Comparison of ENCODE assay signal across 20 mouse cellular contexts in genomic region chr10:93575960-93576359, GRCm38 (mm10). TPM values are rescaled to one million over a fixed set of nuclear protein-coding genes. Genes with fewer than 3 reads are reported as not detected.
"Had no signal": no experiment of that assay in that cellular context is flagged by ENCODE, and none has a peak within 500 bp of the region (broad histone marks: within the 10 kb centered on the region; RNA-seq: fewer than 3 reads in every experiment).

No protein-coding gene starts in this region.

- H3K4me1 ChIP-seq: liver, embryonic 13.5 days; liver, embryonic 15.5 days; lung, embryonic 15.5 days; midbrain, embryonic 13.5 days; midbrain, embryonic 15.5 days; neural tube, embryonic 13.5 days; neural tube, embryonic 15.5 days had no signal

- H3K9ac ChIP-seq: liver, embryonic 13.5 days; liver, embryonic 15.5 days; liver, postnatal 0 days; lung, embryonic 15.5 days; midbrain, embryonic 13.5 days; midbrain, embryonic 15.5 days; neural tube, embryonic 13.5 days; neural tube, embryonic 15.5 days had no signal

- H3K36me3 ChIP-seq: liver, embryonic 15.5 days; lung, embryonic 15.5 days; midbrain, embryonic 15.5 days had no signal

- H3K27me3 ChIP-seq: liver, embryonic 13.5 days; liver, embryonic 15.5 days; lung, embryonic 15.5 days; midbrain, embryonic 13.5 days; midbrain, embryonic 15.5 days; neural tube, embryonic 13.5 days; neural tube, embryonic 15.5 days had no signal

- H3K4me2 ChIP-seq: liver, embryonic 13.5 days; liver, embryonic 15.5 days; lung, embryonic 15.5 days; midbrain, embryonic 11.5 days; midbrain, embryonic 13.5 days; midbrain, embryonic 15.5 days; neural tube, embryonic 13.5 days; neural tube, embryonic 15.5 days had no signal

- H3K4me3 ChIP-seq: liver, embryonic 13.5 days; liver, embryonic 15.5 days; lung, embryonic 15.5 days; midbrain, embryonic 13.5 days; midbrain, embryonic 15.5 days; myocyte; neural tube, embryonic 13.5 days; neural tube, embryonic 15.5 days had no signal

- H3K27ac ChIP-seq: liver, embryonic 13.5 days; liver, embryonic 15.5 days; lung, embryonic 15.5 days; midbrain, embryonic 13.5 days; midbrain, embryonic 15.5 days; neural tube, embryonic 13.5 days; neural tube, embryonic 15.5 days had no signal

- ATAC-seq: liver, postnatal 0 days; lung, postnatal 0 days; midbrain, embryonic 13.5 days; midbrain, embryonic 15.5 days had no signal

- H3K9me3 ChIP-seq: liver, embryonic 13.5 days; liver, embryonic 15.5 days; lung, embryonic 15.5 days; midbrain, embryonic 13.5 days; midbrain, embryonic 15.5 days; neural tube, embryonic 13.5 days; neural tube, embryonic 15.5 days had no signal

- DNase-seq: liver, embryonic 13.5 days; liver, postnatal 0 days; lung, adult 2 months; lung, postnatal 14 days; lung, postnatal 36 days; retina, postnatal 1 day; right cerebral cortex, adult 18-20 months; right cerebral cortex, postnatal 25 days; thymus, adult 18-20 months; thymus, postnatal 14 days; thymus, postnatal 36 days had no signal

RNA-seq across cellular contexts. Expression of gene Amdhd1, which starts 36.1 kb away (rescaled TPM):
- polyA plus RNA-seq: neural tube, embryonic 13.5 days had no signal
